Mouse (Mus musculus): ENCODE measurements around the gene Faap24. TPM values are rescaled to one million over a fixed set of nuclear protein-coding genes. Genes with fewer than 3 reads are reported as not detected.

The Faap24 gene
- 4.6 TPM for polyA plus RNA-seq (2014; fragmentation: Illumina TruSeq; extraction: RNeasy Lipid Tissue Mini Kit (QIAGEN cat#74804); ENCODE audit: insufficient read depth, low read depth, low replicate concordance)

DNA sequence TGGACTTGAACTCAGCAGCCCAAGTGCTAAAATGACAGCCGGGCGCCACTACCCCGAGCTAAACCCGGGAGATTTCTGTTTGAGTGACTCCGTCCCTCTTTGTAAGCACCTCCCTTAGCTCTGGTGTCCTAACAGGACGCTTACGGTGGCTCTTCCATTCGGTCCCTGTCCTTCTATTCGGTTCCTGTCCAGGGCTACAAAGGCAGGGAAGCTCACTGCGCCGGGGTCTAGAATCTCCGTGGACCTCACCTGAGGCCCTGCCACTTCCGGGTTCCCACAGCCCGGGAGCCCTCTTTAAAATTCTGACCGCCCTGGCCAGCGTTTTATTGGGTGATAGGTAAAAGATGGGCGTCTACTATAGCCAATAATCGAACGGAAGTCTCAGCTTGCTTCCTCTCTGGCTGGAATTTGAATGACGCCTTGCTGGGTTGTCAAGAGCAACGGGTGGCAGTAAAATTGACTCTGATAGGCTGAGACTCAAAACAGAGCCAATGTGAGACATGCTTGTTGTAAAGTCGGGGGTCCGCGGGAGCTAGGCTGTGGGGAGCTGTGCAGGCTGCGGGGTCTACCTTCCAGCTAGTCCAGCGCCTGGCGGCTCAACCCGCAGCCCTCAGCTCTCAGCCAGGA is at the start of gene Faap24, which contains the start of gene Cep89:
Gene Faap24, minus strand, starts transcription at position 295 of the 627 bp plus-strand sequence.
Gene Cep89, plus strand, starts transcription at position 494 of the 627 bp plus-strand sequence.

Other genes with a start within 250 kb of the Faap24 start
- gene Slc7a10, start 210.5 kb downstream of the Faap24 start, polyA plus RNA-seq (2014; fragmentation: Illumina TruSeq; extraction: RNeasy Lipid Tissue Mini Kit (QIAGEN cat#74804); ENCODE audit: insufficient read depth, low read depth, low replicate concordance): 27.8 TPM
- 4.5 TPM for gene Lrp3, start 181.3 kb downstream of the Faap24 start, polyA plus RNA-seq (2014; fragmentation: Illumina TruSeq; extraction: RNeasy Lipid Tissue Mini Kit (QIAGEN cat#74804); ENCODE audit: insufficient read depth, low read depth, low replicate concordance)
- 5.9 TPM for gene Gpatch1, start 78.4 kb downstream of the Faap24 start, polyA plus RNA-seq (2014; fragmentation: Illumina TruSeq; extraction: RNeasy Lipid Tissue Mini Kit (QIAGEN cat#74804); ENCODE audit: insufficient read depth, low read depth, low replicate concordance)
- gene Rhpn2, start 62.7 kb downstream of the Faap24 start, polyA plus RNA-seq (2014; fragmentation: Illumina TruSeq; extraction: RNeasy Lipid Tissue Mini Kit (QIAGEN cat#74804); ENCODE audit: insufficient read depth, low read depth, low replicate concordance): 6.3 TPM
- gene Cep89, start 199 bp upstream of the Faap24 start, polyA plus RNA-seq (2014; fragmentation: Illumina TruSeq; extraction: RNeasy Lipid Tissue Mini Kit (QIAGEN cat#74804); ENCODE audit: insufficient read depth, low read depth, low replicate concordance): 11.2 TPM
- not detected for gene Slc7a9, start 52.0 kb upstream of the Faap24 start, polyA plus RNA-seq (2014; fragmentation: Illumina TruSeq; extraction: RNeasy Lipid Tissue Mini Kit (QIAGEN cat#74804); ENCODE audit: insufficient read depth, low read depth, low replicate concordance)
- not detected for gene Tdrd12, start 140.9 kb upstream of the Faap24 start, polyA plus RNA-seq (2014; fragmentation: Illumina TruSeq; extraction: RNeasy Lipid Tissue Mini Kit (QIAGEN cat#74804); ENCODE audit: insufficient read depth, low read depth, low replicate concordance)
- gene Nudt19, start 159.5 kb upstream of the Faap24 start, polyA plus RNA-seq (2014; fragmentation: Illumina TruSeq; extraction: RNeasy Lipid Tissue Mini Kit (QIAGEN cat#74804); ENCODE audit: insufficient read depth, low read depth, low replicate concordance): 28.6 TPM
- 0.03 TPM for gene Rgs9bp, start 188.7 kb upstream of the Faap24 start, polyA plus RNA-seq (2014; fragmentation: Illumina TruSeq; extraction: RNeasy Lipid Tissue Mini Kit (QIAGEN cat#74804); ENCODE audit: insufficient read depth, low read depth, low replicate concordance)
- gene Ankrd27, start 189.4 kb upstream of the Faap24 start, polyA plus RNA-seq (2014; fragmentation: Illumina TruSeq; extraction: RNeasy Lipid Tissue Mini Kit (QIAGEN cat#74804); ENCODE audit: insufficient read depth, low read depth, low replicate concordance): 11.8 TPM